In genomic region chr17:28600780-28601179, GRCm38 (mm10) we compare ENCODE assay signal across 26 mouse cellular contexts. TPM values are rescaled to one million over a fixed set of nuclear protein-coding genes. Genes with fewer than 3 reads are reported as not detected.
DNase-seq lines count a peak whose midpoint lies in the region; ATAC-seq lines count a peak whose summit lies in the region.
"Had no signal": no experiment of that assay in that cellular context is flagged by ENCODE, and none has a peak within 500 bp of the region (broad histone marks: within the 10 kb centered on the region; RNA-seq: fewer than 3 reads in every experiment).

No protein-coding gene starts in this region.

- peak; percentile 50 for ATAC-seq in inflammation-experienced regulatory T-cells, adult 6 months
- ATAC-seq: forebrain, embryonic 14.5 days; forebrain, embryonic 16.5 days; Patski had no signal

- peak; percentile 40 for DNase-seq in CD4-positive helper T cell, adult 2 months (ENCODE audit: low read depth, low spot score)
- DNase-seq in T-cell, adult 2 months (ENCODE audit: low spot score) = peak; percentile 52
- DNase-seq in kidney, adult 11 months = no peak
- no peak for DNase-seq in cerebellum, postnatal 36 days
- no peak for DNase-seq in ovary, adult 18-20 months (ENCODE audit: low spot score)
- DNase-seq: adrenal gland, adult 8-10 months; adrenal gland, postnatal 14 days; adrenal gland, postnatal 36 days; cerebellum, adult 11-12 months; cerebellum, adult 2 months; cerebellum, adult 9-10 months; cerebellum, postnatal 10 days; cerebellum, postnatal 25 days; embryo, embryonic 11 days had no signal

RNA-seq across cellular contexts. Expression of gene Srpk1, which starts 21.7 kb away (rescaled TPM):
- 100 to 1,000 TPM; 164 to 225 (median 209) TPM for polyA plus RNA-seq in inflammation-experienced regulatory T-cells, adult 6 months (2017; shearing (Covaris generic))

RNA-seq across cellular contexts. Expression of gene Lhfpl5, which starts 25.3 kb away (rescaled TPM):
- polyA plus RNA-seq in inflammation-experienced regulatory T-cells, adult 6 months (2017; shearing (Covaris generic)) = 1 to 10 TPM; 1.0 to 2.0 (median 1.9) TPM
- polyA plus RNA-seq: erythroblast, embryonic 14.5 days; G1E had no signal

RNA-seq across cellular contexts. Expression of gene Clps, which starts 40.2 kb away (rescaled TPM):
- not detected for polyA plus RNA-seq in inflammation-experienced regulatory T-cells, adult 6 months (2017; shearing (Covaris generic))
- polyA plus RNA-seq: C2C12; embryonic facial prominence, embryonic 11.5 days; embryonic facial prominence, embryonic 13.5 days; embryonic facial prominence, embryonic 15.5 days; erythroblast, embryonic 14.5 days; forebrain, embryonic 10.5 days; forebrain, embryonic 12.5 days; forebrain, embryonic 14.5 days; forebrain, embryonic 16.5 days; G1E; Patski had no signal

RNA-seq across cellular contexts. Expression of gene Clpsl2, which starts 51.6 kb away (rescaled TPM):
- not detected for polyA plus RNA-seq in inflammation-experienced regulatory T-cells, adult 6 months (2017; shearing (Covaris generic))
- polyA plus RNA-seq: C2C12; cerebellum, adult 2 months; embryonic facial prominence, embryonic 11.5 days; embryonic facial prominence, embryonic 13.5 days; embryonic facial prominence, embryonic 15.5 days; erythroblast, embryonic 14.5 days; forebrain, embryonic 10.5 days; forebrain, embryonic 12.5 days; forebrain, embryonic 14.5 days; forebrain, embryonic 16.5 days; G1E; Patski had no signal

Comparison
In these comparisons a context has a peak if more than half of its experiments do, and no peak if none do; other contexts are left out.
1. DNase-seq: peak in CD4-positive helper T cell, adult 2 months (single experiment) and T-cell, adult 2 months (single experiment); none in kidney, adult 11 months (single experiment), cerebellum, postnatal 36 days (0 of 2) and ovary, adult 18-20 months (single experiment).